Mouse (Mus musculus): Measurements from ENCODE around the gene Oxct1. TPM values are rescaled to one million over a fixed set of nuclear protein-coding genes. Genes with fewer than 3 reads are reported as not detected.

The Oxct1 gene
- 323 and 384 TPM in 2 replicates for polyA plus RNA-seq (2015; fragmentation: Nextera tagmentation; extraction: Ambion mirVana)

GRCm38 (mm10) chr15:4026231-4026773 lies at the start of gene Oxct1:
Oxct1 (plus strand) TSS chr15:4026383.
- Histone ChIP-seq H3K9me3 (replicated peaks; ENCODE audit: control insufficient read depth, low read length) (no peaks in the 10 kb centered on the region), H3K36me3 (ENCODE audit: control insufficient read depth, insufficient read depth) (no peaks in the 10 kb centered on the region), H3K27ac (ENCODE audit: low read length) (peak within 1 kb of the TSS; percentile 100), H3K4me2 (ENCODE audit: low read depth, low read length) (peak within 1 kb of the TSS; percentile 78), H3K4me3 (ENCODE audit: low read length) (peak within 1 kb of the TSS; percentile 91), H3K27me3 (ENCODE audit: control insufficient read depth, insufficient read depth, low read length) (no peaks in the 10 kb centered on the region), H3K4me1 (ENCODE audit: control insufficient read depth, insufficient read depth, low read length) (peaks cover 23% of the 10 kb centered on the region), H3K9ac (ENCODE audit: low read length) (peak within 1 kb of the TSS; percentile 95)
- ATAC-seq (replicated peaks; ENCODE audit: extremely low read depth, insufficient read depth, low FRiP score): peak; percentile 93
- 1% methylated on average over 42 of the region's 45 CpGs for WGBS

- Histone ChIP-seq H3K27ac (ENCODE audit: low read length) (no peak overlapping the region), H3K27me3 (ENCODE audit: control insufficient read depth, insufficient read depth, low read length) (no peaks in the 10 kb centered on the region), H3K9me3 (replicated peaks; ENCODE audit: control insufficient read depth, low read length) (no peaks in the 10 kb centered on the region), H3K4me1 (ENCODE audit: control insufficient read depth, insufficient read depth, low read length) (peaks cover 7% of the 10 kb centered on the region), H3K9ac (ENCODE audit: low read length) (no peak overlapping the region), H3K4me2 (ENCODE audit: low read depth, low read length) (peak overlapping the region; percentile 70), H3K36me3 (ENCODE audit: control insufficient read depth, insufficient read depth) (peaks cover 13% of the 10 kb centered on the region; the same call in 1 of the 2 replicates), H3K4me3 (ENCODE audit: low read length) (no peak overlapping the region)
- 87% methylated on average over 2 of the region's 2 CpGs for WGBS
- no peak for ATAC-seq (replicated peaks; ENCODE audit: extremely low read depth, insufficient read depth, low FRiP score)
Measured at GRCm38 (mm10) chr15:3978279-3978678, 47.9 kb upstream of the Oxct1 start.

GRCm38 (mm10) chr15:3979061-3979848 lies 46.9 kb upstream of the Oxct1 start, which contains the start of gene Fbxo4:
Fbxo4 (minus strand) TSS chr15:3979573.
- Histone ChIP-seq H3K27me3 (ENCODE audit: control insufficient read depth, insufficient read depth, low read length) (no peaks in the 10 kb centered on the region), H3K9me3 (replicated peaks; ENCODE audit: control insufficient read depth, low read length) (no peaks in the 10 kb centered on the region), H3K9ac (ENCODE audit: low read length) (peak within 1 kb of the TSS; percentile 98), H3K27ac (ENCODE audit: low read length) (peak within 1 kb of the TSS; percentile 99), H3K4me2 (ENCODE audit: low read depth, low read length) (peak within 1 kb of the TSS; percentile 70), H3K4me3 (ENCODE audit: low read length) (peak within 1 kb of the TSS; percentile 85), H3K4me1 (ENCODE audit: control insufficient read depth, insufficient read depth, low read length) (peaks cover 7% of the 10 kb centered on the region), H3K36me3 (ENCODE audit: control insufficient read depth, insufficient read depth) (peaks cover 15% of the 10 kb centered on the region)
- peak; percentile 97 for ATAC-seq (replicated peaks; ENCODE audit: extremely low read depth, insufficient read depth, low FRiP score)
- WGBS: under 1% methylated on average over 61 of the region's 61 CpGs

GRCm38 (mm10) chr15:3979871-3980270 lies 46.3 kb upstream of the Oxct1 start:
- ATAC-seq (replicated peaks; ENCODE audit: extremely low read depth, insufficient read depth, low FRiP score): no peak

GRCm38 (mm10) chr15:3982732-3983131 lies 43.5 kb upstream of the Oxct1 start:
- 90% methylated on average over 5 of the region's 5 CpGs for WGBS
- Histone ChIP-seq H3K4me2 (ENCODE audit: low read depth, low read length) (no peak overlapping the region), H3K27ac (ENCODE audit: low read length) (no peak overlapping the region), H3K9ac (ENCODE audit: low read length) (no peak overlapping the region), H3K4me3 (ENCODE audit: low read length) (no peak overlapping the region), H3K4me1 (ENCODE audit: control insufficient read depth, insufficient read depth, low read length) (peaks cover 7% of the 10 kb centered on the region), H3K27me3 (ENCODE audit: control insufficient read depth, insufficient read depth, low read length) (no peaks in the 10 kb centered on the region), H3K36me3 (ENCODE audit: control insufficient read depth, insufficient read depth) (peaks cover 31% of the 10 kb centered on the region), H3K9me3 (replicated peaks; ENCODE audit: control insufficient read depth, low read length) (no peaks in the 10 kb centered on the region)
- ATAC-seq (replicated peaks; ENCODE audit: extremely low read depth, insufficient read depth, low FRiP score): no peak

More at GRCm38 (mm10) chr15:3979871-3980270, 46.3 kb upstream of the Oxct1 start:
- Histone ChIP-seq H3K4me1 (ENCODE audit: control insufficient read depth, insufficient read depth, low read length) (peaks cover 7% of the 10 kb centered on the region), H3K9ac (ENCODE audit: low read length) (peak overlapping the region; percentile 98), H3K27me3 (ENCODE audit: control insufficient read depth, insufficient read depth, low read length) (no peaks in the 10 kb centered on the region), H3K27ac (ENCODE audit: low read length) (peak overlapping the region; percentile 99), H3K4me3 (ENCODE audit: low read length) (peak overlapping the region; percentile 85), H3K36me3 (ENCODE audit: control insufficient read depth, insufficient read depth) (peaks cover 17% of the 10 kb centered on the region), H3K4me2 (ENCODE audit: low read depth, low read length) (peak overlapping the region; percentile 70), H3K9me3 (replicated peaks; ENCODE audit: control insufficient read depth, low read length) (no peaks in the 10 kb centered on the region)
- 72% methylated on average over 3 of the region's 3 CpGs for WGBS

- Histone ChIP-seq H3K9ac (ENCODE audit: low read length) (no peak overlapping the region), H3K4me1 (ENCODE audit: control insufficient read depth, insufficient read depth, low read length) (peaks cover 2% of the 10 kb centered on the region), H3K27me3 (ENCODE audit: control insufficient read depth, insufficient read depth, low read length) (no peaks in the 10 kb centered on the region), H3K27ac (ENCODE audit: low read length) (no peak overlapping the region), H3K9me3 (replicated peaks; ENCODE audit: control insufficient read depth, low read length) (no peaks in the 10 kb centered on the region), H3K36me3 (ENCODE audit: control insufficient read depth, insufficient read depth) (peaks cover 43% of the 10 kb centered on the region), H3K4me3 (ENCODE audit: low read length) (no peak overlapping the region), H3K4me2 (ENCODE audit: low read depth, low read length) (no peak overlapping the region)
- WGBS: 73% methylated on average over 2 of the region's 2 CpGs
- ATAC-seq (replicated peaks; ENCODE audit: extremely low read depth, insufficient read depth, low FRiP score): no peak
Measured at GRCm38 (mm10) chr15:3984876-3985275, 41.3 kb upstream of the Oxct1 start.

- Histone ChIP-seq H3K4me1 (ENCODE audit: control insufficient read depth, insufficient read depth, low read length) (no peaks in the 10 kb centered on the region), H3K9ac (ENCODE audit: low read length) (no peak overlapping the region), H3K27me3 (ENCODE audit: control insufficient read depth, insufficient read depth, low read length) (no peaks in the 10 kb centered on the region), H3K27ac (ENCODE audit: low read length) (no peak overlapping the region), H3K4me2 (ENCODE audit: low read depth, low read length) (no peak overlapping the region), H3K9me3 (replicated peaks; ENCODE audit: control insufficient read depth, low read length) (no peaks in the 10 kb centered on the region), H3K4me3 (ENCODE audit: low read length) (no peak overlapping the region), H3K36me3 (ENCODE audit: control insufficient read depth, insufficient read depth) (peaks cover 58% of the 10 kb centered on the region)
- ATAC-seq (replicated peaks; ENCODE audit: extremely low read depth, insufficient read depth, low FRiP score): no peak
- WGBS: 60% methylated on average over 2 of the region's 2 CpGs
Measured at GRCm38 (mm10) chr15:3987981-3988380, 38.2 kb upstream of the Oxct1 start.

- no peaks in the 10 kb centered on the region for H3K9me3 ChIP-seq (replicated peaks; ENCODE audit: control insufficient read depth, low read length)
- peak overlapping the region; percentile 92 for H3K27ac ChIP-seq (ENCODE audit: low read length)
- no peaks in the 10 kb centered on the region for H3K27me3 ChIP-seq (ENCODE audit: control insufficient read depth, insufficient read depth, low read length)
- peak overlapping the region; percentile 81 for H3K9ac ChIP-seq (ENCODE audit: low read length)
- peak overlapping the region; percentile 61 for H3K4me2 ChIP-seq (ENCODE audit: low read depth, low read length)
- ATAC-seq (replicated peaks; ENCODE audit: extremely low read depth, insufficient read depth, low FRiP score): no peak
- H3K4me3 ChIP-seq (ENCODE audit: low read length): peak overlapping the region; percentile 64
- peaks cover 19% of the 10 kb centered on the region for H3K36me3 ChIP-seq (ENCODE audit: control insufficient read depth, insufficient read depth)
- WGBS: 19% methylated on average over 14 of the region's 14 CpGs
- H3K4me1 ChIP-seq (ENCODE audit: control insufficient read depth, insufficient read depth, low read length): peaks cover 15% of the 10 kb centered on the region
Measured at GRCm38 (mm10) chr15:3994852-3995447, 31.2 kb upstream of the Oxct1 start.
